Mouse (Mus musculus): ENCODE results near the gene Ankrd31.
"Not testable (repeated sequence)": the region's sequence is repeated elsewhere in the genome, so short reads cannot be mapped to it uniquely, and the experiment has no call there.

Ankrd31 gene

GRCm38 (mm10) chr13:96939680-96940079 is 191.6 kb downstream of the Ankrd31 start:
- no peak for DNase-seq (ENCODE audit: low spot score in 2 of 2)

GRCm38 (mm10) chr13:96941481-96941880 is 193.4 kb downstream of the Ankrd31 start:
- DNase-seq (ENCODE audit: low spot score in 2 of 2) = not testable (repeated sequence)

- no peak for DNase-seq (ENCODE audit: low spot score in 2 of 2)
Measured at GRCm38 (mm10) chr13:96943571-96943970, 195.5 kb downstream of the Ankrd31 start.

- DNase-seq (ENCODE audit: low spot score in 2 of 2) = no peak
Measured at GRCm38 (mm10) chr13:96945748-96946147, 197.7 kb downstream of the Ankrd31 start.

GRCm38 (mm10) chr13:96947722-96948121 is 199.7 kb downstream of the Ankrd31 start:
- no peak for DNase-seq (ENCODE audit: low spot score in 2 of 2)

- no peak for DNase-seq (ENCODE audit: low spot score in 2 of 2)
Measured at GRCm38 (mm10) chr13:96951880-96952279, 203.8 kb downstream of the Ankrd31 start.

GRCm38 (mm10) chr13:96956466-96956865 is 208.4 kb downstream of the Ankrd31 start:
- no peak for DNase-seq (ENCODE audit: low spot score in 2 of 2)
